Mouse (Mus musculus): Measurements from ENCODE around the gene Plekhn1.

The Plekhn1 gene

DNA sequence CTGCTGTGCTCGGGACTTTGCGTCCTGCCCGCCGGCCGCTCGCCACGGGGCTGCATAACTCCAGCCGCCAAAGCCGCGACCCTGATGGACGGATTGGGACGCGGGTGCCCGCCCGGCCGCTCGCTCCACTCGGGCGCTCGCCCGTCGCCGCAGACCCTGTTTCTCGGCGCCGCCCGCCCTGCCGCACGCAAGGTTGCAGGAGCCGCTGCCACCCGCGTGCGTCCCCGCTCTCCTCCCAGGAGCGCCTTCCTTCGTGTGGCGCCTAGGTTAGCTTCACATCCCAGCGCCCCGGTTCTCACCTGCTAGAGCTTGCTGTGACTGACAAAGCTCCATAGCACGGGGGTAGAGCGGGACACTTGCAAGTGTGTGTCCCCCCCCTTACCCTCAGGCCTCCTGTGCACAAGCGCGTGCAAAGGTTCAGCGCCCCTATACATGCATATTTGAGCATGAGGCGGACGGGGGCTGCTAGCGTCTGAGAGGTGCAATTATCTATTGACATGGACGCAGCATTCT, at the start of gene Plekhn1:
Gene Plekhn1 (minus strand): TSS at position 157 of the 513 bp plus-strand sequence.
- peak; percentile 91 to 92 for DNase-seq

DNA sequence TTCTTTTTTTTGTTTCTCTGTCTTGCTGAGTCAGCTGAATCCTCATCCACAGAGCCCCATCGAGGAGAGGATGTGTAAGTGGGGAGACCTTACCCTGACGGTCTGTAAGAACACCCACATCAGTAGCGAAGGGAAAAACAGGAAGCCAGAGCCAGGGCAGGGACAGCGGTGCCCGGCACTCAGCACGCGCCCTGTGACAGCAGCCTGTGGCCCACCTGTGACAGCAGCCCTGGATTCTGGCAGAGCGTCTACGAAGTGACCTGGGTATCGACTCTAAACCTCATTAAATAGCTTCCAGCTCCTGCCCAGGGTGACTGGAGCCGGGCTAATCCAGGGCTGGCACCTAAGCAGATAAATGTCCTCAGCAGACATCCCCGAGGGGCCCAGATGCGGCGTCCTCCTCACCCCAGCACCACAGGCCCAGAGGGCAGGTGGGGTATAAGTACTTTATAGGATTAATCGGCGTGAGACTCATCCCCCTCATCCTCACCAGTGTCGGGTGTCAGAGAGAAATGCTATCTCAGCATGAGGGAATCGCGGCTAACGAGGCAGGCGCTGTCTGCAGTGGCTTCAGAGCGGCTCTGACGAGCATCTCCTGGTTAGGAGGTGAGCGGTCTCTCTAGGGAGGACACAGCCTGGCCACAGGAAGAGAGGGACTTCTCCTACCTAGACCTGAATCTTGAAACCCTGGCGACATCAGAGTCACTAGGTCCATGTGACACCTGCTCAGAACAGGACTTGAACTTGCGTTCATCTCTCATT, 20.6 kb upstream of the Plekhn1 start, which contains the start of gene Samd11:
Gene Samd11 (minus strand): TSS at position 580 of the 762 bp plus-strand sequence.
- no peak for DNase-seq

DNA sequence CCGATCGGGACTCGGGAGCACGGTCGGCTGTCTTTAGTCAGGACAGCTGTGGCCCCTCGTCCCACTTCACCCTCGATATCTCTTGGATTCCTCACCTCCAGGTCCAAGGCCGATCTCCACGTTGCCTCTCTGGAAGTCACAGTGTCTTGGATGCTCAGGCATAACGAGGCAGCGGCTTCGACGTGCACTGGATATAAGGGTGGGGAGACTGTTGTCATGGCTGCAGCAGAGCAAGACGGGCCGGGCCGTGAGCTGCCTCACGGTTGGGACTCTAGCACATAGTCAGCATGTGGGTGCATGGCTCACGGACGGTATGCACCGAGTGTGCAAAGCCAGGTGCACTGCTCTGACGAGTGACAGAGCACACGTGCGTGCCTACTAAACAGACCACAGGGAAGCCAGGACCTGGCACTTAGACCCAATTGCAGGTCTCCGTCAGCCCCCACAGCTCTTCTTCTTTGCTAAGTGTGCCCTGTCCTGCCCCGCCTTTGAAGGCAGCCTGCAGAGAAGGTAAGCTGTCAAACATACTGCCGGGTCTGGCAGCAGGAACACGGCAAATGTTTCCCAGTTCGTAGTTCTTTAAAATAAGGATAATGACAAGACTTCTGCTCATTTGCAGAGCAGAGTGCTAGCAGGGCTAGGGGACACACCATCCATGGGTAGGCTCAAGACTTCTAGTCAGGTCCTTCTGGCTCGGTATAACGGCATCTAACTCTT, 19.9 kb upstream of the Plekhn1 start:
- DNase-seq, result peak; percentile 31 to 34

DNA sequence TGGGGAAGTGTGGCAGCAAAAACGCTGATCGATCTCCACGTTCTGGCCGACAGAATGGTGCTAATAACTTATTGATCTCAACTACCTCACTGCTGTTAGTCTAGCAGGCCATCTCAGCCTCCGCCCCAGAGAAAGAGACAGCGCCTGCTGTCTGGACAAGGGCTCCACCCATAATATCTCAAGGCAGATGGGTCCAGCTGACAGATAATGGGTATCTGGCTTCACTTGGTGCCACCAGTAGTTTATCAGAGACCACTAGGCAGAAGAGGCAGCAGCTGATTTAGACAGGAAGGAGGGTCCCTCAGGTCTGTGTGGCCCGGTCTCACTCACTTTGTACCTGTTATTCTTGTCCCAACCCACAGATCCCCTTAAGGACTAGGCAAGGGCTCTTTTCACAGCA, 18.4 kb upstream of the Plekhn1 start:
- DNase-seq, result no peak

DNA sequence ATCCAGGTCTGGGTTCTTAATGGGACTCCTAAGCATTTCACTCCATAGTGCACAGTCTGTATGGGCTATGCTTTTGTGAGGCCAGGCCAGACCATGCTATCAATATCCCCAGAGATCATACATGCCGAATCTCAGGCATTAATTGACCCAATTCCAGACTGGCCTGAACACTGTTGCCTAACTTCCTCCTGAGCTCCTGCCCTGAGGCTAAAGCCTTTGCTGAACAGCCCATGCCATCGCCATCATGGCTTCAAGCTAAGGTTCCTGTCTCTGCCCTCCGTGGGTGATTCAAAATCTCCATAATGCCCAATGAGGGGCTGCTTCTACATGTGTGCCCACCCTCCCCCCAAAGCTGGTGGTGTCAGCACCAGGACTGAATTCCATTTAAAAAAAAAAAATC, 18.0 kb upstream of the Plekhn1 start:
- no peak for DNase-seq

DNA sequence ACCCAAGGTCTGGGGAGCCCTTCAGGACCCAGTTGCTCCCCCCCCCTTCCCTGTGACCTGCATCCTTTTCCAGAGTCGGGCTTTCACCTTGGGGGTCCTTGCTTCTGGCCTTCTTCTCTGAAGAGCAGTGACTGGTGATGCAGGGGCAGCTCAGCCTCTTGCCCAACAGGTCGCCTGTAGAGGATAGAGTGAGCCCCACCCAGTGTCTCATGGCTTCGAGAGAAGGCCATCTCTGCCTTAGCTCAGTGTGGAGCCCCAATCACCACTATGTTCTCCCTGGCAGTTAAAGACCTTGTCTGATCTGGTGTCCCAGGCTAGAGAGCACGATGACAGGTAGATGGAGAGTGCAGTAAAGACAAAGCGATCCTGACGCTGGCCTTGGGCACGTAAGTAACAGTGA, 17.5 kb upstream of the Plekhn1 start:
- no peak for DNase-seq

DNA sequence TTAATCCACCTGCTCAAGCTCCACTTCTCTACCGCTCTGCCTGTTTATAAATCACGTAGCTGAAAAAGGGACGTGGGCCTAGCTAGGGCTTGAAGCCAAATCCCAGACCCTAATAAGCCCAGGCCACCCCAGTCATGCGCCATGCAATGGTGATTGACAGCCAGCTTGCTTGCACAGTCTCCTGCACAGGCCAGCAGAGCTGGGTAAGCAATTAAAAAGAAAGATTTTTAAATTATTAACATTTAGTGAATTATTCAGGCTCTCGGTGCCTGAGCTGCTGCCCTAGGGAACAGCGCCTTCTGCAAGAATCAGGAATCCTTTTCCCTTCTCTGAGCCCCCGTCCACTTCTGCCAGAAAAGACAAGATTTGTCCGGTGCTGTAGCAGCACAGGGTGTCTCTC, 16.4 kb upstream of the Plekhn1 start:
- DNase-seq, result no peak

DNA sequence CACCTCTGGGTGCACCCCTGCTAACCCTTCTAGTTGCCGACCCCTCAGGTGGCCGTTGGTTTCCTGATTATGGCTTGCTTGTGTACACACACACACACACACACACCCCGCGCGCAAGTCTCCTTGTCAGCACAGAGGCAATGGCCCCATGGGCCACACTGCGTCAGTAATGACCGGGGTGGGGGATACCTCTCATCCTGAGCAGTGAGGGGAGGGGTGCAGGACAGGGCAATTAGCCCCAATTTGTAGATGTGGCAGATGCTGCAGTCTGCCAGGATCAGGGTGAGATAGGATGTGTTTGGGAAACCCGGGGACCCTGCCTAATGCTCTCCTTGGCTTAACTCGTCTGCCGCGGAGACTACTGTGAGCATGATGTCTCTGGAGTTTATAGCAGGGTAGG, 14.9 kb upstream of the Plekhn1 start:
- DNase-seq, result no peak

DNA sequence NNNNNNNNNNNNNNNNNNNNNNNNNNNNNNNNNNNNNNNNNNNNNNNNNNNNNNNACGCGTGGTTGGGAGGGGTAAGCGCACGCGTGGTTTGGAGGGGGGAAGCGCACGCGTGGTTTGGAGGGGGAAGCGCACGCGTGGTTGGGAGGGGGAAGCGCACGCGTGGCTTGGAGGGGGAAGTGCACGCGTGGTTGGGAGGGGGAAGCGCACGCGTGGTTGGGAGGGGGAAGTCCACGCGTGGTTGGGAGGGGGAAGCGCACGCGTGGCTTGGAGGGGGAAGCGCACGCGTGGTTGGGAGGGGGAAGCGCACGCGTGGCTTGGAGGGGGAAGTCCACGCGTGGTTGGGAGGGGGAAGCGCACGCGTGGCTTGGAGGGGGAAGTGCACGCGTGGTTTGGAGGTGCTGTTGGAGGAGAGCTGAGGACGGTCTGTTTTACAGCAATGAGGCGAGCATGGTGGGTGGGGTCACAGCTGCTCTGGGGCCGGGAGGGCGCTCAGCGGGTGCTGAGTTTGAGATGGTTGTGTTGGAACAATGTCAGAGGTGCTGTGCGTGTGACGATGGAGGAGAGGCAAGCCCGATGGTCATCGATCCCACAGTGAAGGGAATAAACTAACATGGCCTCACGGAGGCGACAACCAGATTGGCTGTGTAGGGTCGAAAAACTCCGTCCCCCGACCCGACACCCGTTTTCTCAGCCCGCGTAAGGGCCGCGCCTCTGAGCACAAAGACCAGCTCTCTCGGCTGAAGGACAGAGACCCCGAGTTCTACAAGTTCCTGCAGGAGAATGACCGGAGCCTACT, 2.2 kb upstream of the Plekhn1 start:
- peak; percentile 61 to 62 for DNase-seq

DNA sequence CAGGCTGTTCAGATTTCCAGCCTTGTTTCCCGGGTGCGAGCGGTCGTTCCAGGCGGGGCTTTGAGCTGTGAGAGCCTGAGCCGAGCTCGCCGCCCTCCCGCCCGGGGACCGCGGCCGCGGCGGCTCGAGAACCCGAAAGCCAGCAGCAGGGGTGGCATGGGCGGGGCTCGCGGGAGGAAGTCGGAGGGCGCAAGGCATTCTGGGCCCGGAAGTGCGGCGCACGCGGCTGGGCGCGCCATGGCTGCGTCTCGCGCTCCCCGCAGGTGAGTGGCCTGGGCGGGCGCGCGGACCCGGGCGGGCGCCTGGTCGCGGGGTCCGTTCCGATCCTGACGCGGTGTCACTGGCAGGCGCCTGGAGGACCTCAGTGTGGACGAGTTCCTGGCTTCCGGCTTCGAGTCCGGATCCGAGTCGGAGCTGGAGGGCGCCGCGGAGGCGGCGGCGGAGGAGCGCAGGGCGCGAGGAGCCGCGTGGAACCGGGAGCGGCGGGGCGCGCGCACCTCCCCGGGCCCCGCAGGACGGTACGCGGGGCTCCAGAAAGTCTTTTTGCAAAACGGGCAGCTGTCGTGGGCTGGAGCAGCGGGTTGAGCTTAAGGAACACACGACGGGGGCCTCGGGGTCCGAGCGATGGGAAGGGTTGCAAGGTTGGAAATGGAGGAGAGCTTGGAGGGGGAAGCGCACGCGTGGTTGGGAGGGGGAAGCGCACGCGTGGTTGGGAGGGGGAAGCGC, 1.3 kb upstream of the Plekhn1 start, which contains the start of gene Noc2l:
Gene Noc2l (plus strand): TSS at position 203 of the 726 bp plus-strand sequence.
- peak; percentile 96 to 98 for DNase-seq

DNA sequence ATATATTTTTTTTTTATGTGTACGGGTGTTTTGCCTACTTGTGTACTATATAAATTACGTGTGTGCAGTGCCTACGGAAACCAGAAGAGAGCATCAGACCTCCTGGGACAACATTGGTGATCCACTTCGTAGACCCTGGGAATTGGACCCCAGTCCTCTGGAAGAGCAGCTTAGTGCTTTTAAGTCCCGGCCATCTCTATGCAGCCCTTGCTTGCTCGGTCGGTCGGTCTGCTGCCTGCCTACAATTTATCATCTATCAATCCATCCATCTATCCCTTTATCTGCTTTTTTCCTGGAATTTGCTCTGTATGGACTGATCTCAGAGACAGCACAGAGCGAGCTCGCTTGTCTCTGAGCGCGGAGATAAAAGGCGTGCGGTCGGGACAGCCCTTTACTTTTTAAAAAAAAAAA, 708 bp upstream of the Plekhn1 start:
- DNase-seq, result peak; percentile 54 to 62

DNA sequence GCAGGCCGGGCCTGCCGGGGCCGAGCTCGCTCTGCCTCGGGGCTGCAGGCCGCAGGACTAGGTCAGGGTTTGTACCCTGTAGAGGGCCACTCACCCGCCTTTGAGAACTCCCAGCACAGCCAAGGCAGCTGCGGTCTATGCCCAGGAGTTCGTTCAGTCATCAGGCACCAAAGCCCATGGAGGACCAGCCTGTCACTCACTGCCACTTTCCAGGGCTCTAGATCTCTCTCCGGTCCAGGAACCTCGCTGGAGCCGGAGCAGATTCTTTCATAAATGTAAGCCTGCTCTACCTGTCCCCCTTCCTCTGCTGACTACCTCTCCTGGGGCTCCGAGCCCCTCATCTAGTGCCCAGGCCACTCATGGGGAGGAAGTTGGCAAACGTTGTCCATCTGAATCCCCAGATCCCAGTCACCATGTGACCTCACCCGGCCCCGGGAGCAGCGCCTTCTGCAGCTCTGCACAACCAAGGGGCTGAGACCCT, 596 bp downstream of the Plekhn1 start:
- peak; percentile 59 to 67 for DNase-seq

DNA sequence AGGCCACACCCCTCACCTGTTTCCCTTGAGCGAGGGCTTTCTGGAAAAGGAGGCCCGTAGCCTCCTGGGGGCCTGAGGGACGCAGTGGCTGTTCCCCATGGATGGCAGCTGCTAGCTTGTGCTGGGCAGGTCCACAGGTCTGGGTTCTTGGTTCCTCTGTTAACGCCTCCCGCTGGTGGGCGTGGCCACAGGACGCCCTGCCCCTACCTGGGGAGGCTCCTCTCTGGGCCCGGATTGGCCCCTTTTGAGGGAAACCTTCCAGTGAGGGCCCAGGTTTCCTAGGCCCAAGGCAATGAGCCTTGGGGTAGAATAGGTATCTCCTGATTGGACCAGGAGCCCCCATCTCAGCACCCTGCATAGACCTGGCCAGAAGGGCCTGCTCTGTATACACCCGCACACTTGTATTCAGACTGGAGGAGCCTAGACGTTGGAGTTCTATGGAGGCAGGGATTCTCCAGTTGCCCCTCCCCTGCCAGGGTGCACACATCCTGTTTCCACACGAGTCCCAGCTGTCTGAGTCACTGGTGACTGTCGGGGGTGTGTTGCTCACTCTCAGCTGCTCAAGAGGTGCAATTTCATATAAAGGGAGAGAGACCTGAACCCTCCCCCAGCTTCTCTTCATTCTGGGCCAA, 6.1 kb downstream of the Plekhn1 start:
- peak in 1 of 2 experiments; percentile 34 for DNase-seq

DNA sequence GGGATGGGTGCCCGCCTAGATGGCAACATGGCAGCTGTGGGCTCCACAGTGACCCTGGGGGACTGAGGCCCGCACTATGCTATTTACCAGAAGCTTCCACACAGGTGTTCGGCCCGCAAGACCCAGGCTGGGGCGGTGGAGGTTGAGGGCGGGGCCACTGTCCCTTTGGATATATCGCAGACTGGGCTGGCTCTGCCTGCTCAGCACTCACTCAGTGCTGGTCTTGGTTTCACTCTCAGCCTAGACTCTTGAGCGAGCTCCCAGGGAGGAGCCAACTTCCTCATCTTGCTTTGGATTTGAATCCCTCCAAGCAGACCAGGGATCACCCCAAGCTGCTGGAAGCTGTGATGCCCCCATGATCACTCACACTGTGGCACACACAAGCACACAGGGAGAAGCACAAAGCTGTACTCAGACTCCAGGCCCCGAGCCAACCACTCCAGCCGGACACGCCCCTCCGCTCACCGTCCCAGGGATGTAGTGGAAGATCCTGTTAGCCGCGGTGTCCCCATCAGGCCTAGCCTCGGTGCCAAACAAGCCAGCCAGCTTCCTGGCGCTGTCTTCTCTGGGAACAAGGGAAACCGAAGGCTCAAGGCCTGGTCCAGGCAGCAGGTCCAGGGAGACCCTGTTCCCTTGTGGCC, 6.8 kb downstream of the Plekhn1 start:
- peak; percentile 49 to 64 for DNase-seq

DNA sequence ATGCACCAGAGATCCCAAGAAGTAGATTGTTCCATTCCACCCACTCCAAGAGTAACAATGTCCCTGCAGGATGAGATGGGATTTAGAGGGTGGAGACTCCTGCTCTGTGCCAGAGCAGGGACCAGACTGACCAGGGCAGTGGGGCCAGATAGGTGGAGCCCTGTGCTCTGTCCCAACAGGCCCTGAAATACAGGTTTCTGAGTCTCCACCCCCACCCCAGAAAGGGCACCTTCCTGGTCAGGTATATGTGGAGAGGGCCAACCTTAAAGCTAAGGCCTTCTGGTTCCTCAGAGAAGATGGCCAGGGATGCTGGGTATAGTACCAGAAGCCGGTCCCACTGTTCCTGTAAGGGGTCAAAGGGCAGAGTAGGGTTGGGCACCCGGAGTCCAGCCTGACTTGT, 10.4 kb downstream of the Plekhn1 start:
- DNase-seq, result no peak

DNA sequence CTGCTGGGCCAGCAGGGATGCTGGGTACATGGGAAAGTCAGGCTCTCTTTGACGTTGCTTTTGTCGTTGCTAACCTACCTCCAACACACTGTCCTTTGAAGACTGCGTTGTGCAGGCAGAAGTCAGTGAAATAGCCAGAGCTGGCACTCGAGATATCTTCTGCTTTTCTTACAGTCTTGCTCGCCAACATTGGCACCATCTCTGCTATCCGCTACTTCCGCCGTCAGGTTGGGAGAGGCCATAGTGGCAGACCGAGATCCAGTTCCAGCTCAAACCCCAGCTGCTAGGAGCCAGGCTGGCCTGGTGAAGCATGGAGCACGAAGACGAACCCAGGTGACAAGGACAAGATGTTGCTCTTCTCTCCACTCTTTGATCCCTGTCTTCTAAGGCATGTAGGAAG, 14.7 kb downstream of the Plekhn1 start:
- DNase-seq, result no peak

DNA sequence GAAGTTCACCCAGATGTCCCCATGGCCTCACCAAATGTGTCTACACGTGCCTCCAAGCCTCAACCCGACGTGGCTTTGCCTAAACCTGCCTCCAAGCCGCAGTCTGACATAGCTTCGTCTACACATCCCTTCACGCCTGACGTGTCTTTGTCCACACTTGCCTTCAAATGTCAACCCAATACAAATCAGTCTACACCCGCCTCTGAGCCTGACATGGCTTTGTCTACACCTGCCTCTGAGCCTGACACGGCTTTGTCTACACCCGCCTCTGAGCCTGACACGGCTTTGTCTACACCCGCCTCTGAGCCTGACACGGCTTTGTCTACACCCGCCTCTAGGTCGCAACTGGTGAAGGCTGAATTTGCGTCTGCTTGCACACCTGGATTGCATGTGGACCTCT, 16.8 kb downstream of the Plekhn1 start:
- DNase-seq, result no peak

DNA sequence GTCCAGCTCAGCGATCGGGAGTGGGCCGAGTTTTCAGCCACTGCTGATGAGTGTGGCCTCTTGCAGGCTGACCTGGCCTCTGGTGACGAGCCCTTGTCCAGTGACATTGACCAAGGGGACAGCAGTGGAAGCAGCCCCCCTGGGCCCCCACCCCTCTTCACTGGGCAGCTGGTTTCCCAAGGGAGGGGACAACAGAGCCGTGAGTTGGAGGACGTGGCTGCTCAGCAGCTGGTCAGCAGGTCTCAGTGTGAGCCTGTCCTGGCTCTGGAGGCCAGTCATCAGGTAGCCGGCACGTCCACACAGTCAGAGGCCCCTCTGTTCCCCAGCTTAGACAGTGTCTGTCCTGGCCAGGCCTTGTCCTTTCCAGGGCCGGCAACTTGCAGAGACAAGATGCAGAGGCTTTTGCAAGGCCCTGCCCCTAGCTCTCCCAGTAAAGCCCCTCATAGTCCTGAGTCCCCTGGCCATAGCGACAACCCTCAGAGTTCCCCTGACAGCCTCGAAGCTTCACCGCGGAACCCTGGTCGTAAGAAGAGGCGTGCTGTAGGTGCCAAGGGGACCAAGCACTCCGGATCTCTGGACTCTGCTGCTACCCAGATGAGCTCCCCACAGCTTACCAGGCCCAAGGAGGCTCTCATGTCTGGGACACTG, 17.5 kb downstream of the Plekhn1 start:
- DNase-seq, result no peak

DNA sequence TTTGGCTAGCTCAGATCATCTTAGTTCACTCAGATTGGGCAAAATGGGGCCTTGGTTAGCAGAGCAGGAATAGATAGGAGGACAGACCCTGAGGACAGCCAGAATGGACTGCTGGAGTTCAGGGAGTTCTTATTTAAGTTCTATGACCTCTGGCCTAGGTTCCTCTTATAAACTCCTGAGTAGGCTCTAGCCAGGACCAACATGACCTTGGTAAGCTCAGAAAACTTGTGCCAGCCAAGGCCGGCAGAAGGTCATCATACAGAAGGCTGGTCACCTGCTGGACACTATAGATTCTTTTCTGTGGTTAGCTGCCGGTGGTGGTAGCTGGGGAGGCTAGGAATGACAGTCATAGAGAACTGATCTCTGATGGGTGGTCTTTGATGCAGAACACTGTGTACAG, 18.5 kb downstream of the Plekhn1 start:
- no peak for DNase-seq

DNA sequence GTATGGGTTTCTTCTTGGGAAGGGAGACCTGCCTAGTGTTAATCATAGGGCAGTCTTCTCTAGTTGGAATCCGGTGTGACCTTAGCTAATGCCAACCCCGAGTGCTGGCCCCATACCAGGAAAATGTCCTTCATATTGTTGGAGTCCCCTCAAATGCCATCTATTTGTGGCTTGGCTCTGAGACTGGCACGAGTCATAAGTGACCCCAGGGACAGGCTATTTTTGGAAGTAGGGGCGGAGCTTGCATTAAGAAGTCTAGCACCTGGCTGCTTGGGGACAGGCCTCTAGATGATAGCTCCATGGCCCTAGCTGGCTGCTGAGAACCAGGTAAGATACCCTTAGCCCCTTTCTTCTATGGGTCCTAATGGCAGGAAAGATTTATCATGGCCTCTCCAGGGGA, 19.0 kb downstream of the Plekhn1 start, which contains the start of gene Perm1:
Gene Perm1 (plus strand): TSS at position 220 of the 400 bp plus-strand sequence.
- peak; percentile 76 to 83 for DNase-seq

DNA sequence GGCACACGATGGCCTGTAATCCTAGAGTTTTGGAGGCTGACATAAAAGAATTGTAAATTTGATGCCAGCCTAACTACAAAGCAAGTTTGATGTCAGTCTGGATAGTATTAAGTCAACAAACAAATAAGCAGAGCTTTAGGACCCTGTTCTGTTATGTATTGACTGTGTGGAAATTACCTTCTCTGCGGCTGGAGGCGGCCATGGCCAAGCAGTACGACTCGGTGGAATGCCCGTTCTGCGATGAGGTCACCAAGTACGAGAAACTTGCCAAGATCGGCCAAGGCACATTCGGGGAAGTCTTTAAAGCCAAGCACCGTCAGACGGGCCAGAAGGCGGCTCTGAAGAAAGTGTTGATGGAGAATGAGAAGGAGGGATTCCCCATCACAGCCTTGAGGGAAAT, 21.5 kb downstream of the Plekhn1 start:
- no peak for DNase-seq

All from cerebellum, postnatal 10 days (tissue).